Mouse (Mus musculus) limb, embryonic 14.5 days (tissue): ENCODE measurements at regions not wholly inside any gene's neighbourhood (a gene's known extent, or its start where the extent isn't known, plus 50 kb on each side); places are given as distances from the start of the nearest gene placed in this dataset.
"Not testable (repeated sequence)": the region's sequence is repeated elsewhere in the genome, so short reads cannot be mapped to it uniquely, and the experiment has no call there.

Source experiments
- ATAC-seq: fragments of 200-750 bp; cut with Nextera tagmentation; 2 replicates; pipeline ENCODE4 v1.8.0; 2017; ENCODE audit warnings: low read depth, moderate number of reproducible peaks, moderate TSS enrichment; ENCODE audit not compliant: low FRiP score
- DNase-seq: peaks from one replicate; pipeline ENCODE4 v3.0.0-alpha.2; 2015; ENCODE audit warnings: low spot score
- H3K27ac ChIP-seq: fragments of 300-500 bp; sonication (generic); replicated peaks from 2 replicates; pipeline ENCODE4 v1.5.1; 2014; ENCODE audit warnings: low read depth, mild to moderate bottlenecking, low read length, moderate library complexity, mixed read lengths
- H3K27me3 ChIP-seq: fragments of 300-500 bp; sonication (generic); 2 replicates; pipeline ENCODE4 v1.6.1; 2014; ENCODE audit warnings: low read length, mixed read lengths; ENCODE audit not compliant: control insufficient read depth, insufficient read depth
- H3K36me3 ChIP-seq: fragments of 300-500 bp; sonication (generic); 2 replicates; pipeline ENCODE4 v1.6.1; 2014; ENCODE audit warnings: mild to moderate bottlenecking, low read length, moderate library complexity, mixed read lengths; ENCODE audit not compliant: control insufficient read depth, insufficient read depth
- H3K4me1 ChIP-seq: fragments of 300-500 bp; sonication (generic); 2 replicates; pipeline ENCODE4 v1.6.1; 2014; ENCODE audit warnings: antibody characterized with exemption, low read length, mixed read lengths; ENCODE audit not compliant: control insufficient read depth, insufficient read depth
- H3K4me2 ChIP-seq: fragments of 300-500 bp; sonication (generic); replicated peaks from 2 replicates; pipeline ENCODE4 v1.6.1; 2014; ENCODE audit warnings: low read depth, mild to moderate bottlenecking, low read length, moderate library complexity; ENCODE audit not compliant: severe bottlenecking
- H3K4me3 ChIP-seq: fragments of 300-500 bp; sonication (generic); replicated peaks from 2 replicates; pipeline ENCODE4 v1.5.1; 2014; ENCODE audit warnings: low read length
- H3K9ac ChIP-seq: fragments of 300-500 bp; sonication (generic); 2 replicates; pipeline ENCODE4 v1.6.1; 2014; ENCODE audit warnings: mild to moderate bottlenecking, low read depth, low read length, moderate library complexity; ENCODE audit not compliant: severe bottlenecking
- H3K9me3 ChIP-seq: fragments of 300-500 bp; sonication (generic); 2 replicates; pipeline ENCODE4 v1.6.1; 2016; ENCODE audit warnings: low read length; ENCODE audit not compliant: control insufficient read depth
- POLR2A ChIP-seq: fragments of 200-500 bp; IDR thresholded peaks from 2 replicates; pipeline ENCODE4 v1.8.0; 2012; ENCODE audit warnings: inconsistent platforms, mild to moderate bottlenecking, moderate library complexity, borderline replicate concordance; ENCODE audit not compliant: insufficient read depth, insufficient read length; ENCODE audit errors: extremely low read depth
- WGBS: fragments of 180-500 bp; shearing (Covaris S2); extraction: QIAGEN DNeasy Blood & Tissue Kit; methylation state at CpG from one replicate; pipeline ENCODE4 v1.1.7; 2014; 5-methylcytosine and 5-hydroxymethylcytosine counted together

- Histone ChIP-seq H3K27me3 (no peaks in the 10 kb centered on the region), H3K9ac (no peak overlapping the region), H3K9me3 (no peaks in the 10 kb centered on the region), H3K36me3 (no peaks in the 10 kb centered on the region), H3K4me3 (no peak overlapping the region), H3K27ac (no peak overlapping the region), H3K4me2 (no peak overlapping the region), H3K4me1 (no peaks in the 10 kb centered on the region)
- no peak for TF ChIP-seq POLR2A
- 61% methylated on average over 10 of the region's 10 CpGs for WGBS
- ATAC-seq (no peak), DNase-seq (no peak)
Observed at GRCm38 (mm10) chr8:114007103-114007502, 126.3 kb upstream of the Nudt7 start.

DNA sequence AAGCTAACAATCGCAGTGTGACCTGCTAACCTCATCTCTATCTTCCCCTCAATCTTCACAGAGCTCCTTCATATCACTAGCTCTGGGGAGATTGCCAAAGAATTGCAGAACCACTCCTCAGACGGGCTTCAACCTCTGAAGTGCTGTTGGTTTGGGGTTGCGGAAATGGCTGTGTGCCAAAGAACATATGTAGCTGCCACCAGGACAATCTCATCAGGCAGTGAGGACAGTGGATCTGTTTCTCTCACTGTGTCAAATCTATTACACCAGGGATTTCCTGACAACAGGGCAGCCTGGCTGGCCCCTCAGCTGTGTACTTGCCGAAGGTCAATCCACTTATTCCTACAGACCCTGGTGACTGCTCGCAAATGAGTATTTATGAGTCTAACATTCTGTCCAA is 115.0 kb upstream of the Nudt7 start:
- Histone ChIP-seq H3K36me3 (no peaks in the 10 kb centered on the region), H3K4me1 (0 out of 2 replicates have a peak, but pooled peaks cover 6% of the 10 kb centered on the region), H3K9me3 (no peaks in the 10 kb centered on the region), H3K27me3 (no peaks in the 10 kb centered on the region), H3K27ac (no peak overlapping the region), H3K4me2 (no peak overlapping the region), H3K4me3 (no peak overlapping the region), H3K9ac (no peak overlapping the region)
- WGBS = 33% methylated on average over 5 of the region's 5 CpGs
- TF ChIP-seq POLR2A = no peak
- ATAC-seq (0 out of 2 replicates have a peak, but pooled peaks have one; percentile 34), DNase-seq (peak; percentile 45)

DNA sequence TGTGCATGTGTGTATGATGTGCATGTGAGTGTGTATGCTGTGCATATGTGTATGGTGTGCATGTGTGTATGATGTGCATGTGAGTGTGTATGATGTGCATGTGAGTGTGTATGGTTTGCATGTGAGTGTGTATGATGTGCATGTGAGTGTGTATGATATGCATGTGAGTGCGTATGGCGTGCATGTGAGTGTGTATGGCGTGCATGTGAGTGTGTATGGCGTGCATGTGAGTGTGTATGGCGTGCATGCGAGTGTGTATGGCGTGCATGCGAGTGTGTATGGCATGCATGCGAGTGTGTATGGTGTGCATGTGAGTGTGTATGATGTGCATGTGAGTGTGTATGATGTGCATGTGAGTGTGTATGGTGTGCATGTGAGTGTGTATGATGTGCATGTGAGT is 103.2 kb upstream of the Nudt7 start:
- ATAC-seq, H3K27ac ChIP-seq, H3K4me3 ChIP-seq, H3K4me1 ChIP-seq, H3K9me3 ChIP-seq, H3K9ac ChIP-seq, H3K27me3 ChIP-seq, DNase-seq, H3K36me3 ChIP-seq, H3K4me2 ChIP-seq: not testable (repeated sequence)
- WGBS = 98% methylated on average over 9 of the region's 9 CpGs

DNA sequence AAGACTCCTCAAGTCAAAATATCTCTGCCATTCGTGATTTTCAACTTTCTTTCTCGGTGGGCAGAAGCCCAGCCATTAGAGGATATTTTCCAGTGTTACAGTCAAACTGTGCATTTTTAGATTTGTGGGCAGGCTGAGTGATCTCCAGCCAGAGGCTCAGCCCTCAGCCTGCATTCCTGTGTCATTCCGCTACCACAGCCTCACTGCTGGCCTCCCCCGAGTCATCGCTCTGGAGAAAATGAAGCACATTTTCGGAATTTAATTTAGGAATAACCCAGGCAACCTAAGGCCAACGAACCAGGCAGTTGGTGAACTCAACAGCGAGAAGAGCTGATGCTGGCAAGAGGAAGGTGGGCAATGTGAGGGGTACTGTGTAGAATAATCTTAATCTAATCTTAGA is 80.9 kb upstream of the Nudt7 start:
- no peak overlapping the region for H3K9ac ChIP-seq
- no peak overlapping the region for H3K4me2 ChIP-seq
- ATAC-seq = no peak
- H3K27me3 ChIP-seq = no peaks in the 10 kb centered on the region
- DNase-seq = no peak
- no peak for TF ChIP-seq POLR2A
- no peaks in the 10 kb centered on the region for H3K4me1 ChIP-seq
- H3K9me3 ChIP-seq = no peaks in the 10 kb centered on the region; the same call in 1 of the 2 replicates
- no peaks in the 10 kb centered on the region for H3K36me3 ChIP-seq
- no peak overlapping the region for H3K27ac ChIP-seq
- no peak overlapping the region for H3K4me3 ChIP-seq
- 74% methylated on average over 8 of the region's 8 CpGs for WGBS

- no peaks in the 10 kb centered on the region for H3K36me3 ChIP-seq
- no peak overlapping the region for H3K4me3 ChIP-seq
- H3K27me3 ChIP-seq = no peaks in the 10 kb centered on the region
- DNase-seq = no peak
- H3K9ac ChIP-seq = no peak overlapping the region
- H3K4me1 ChIP-seq = no peaks in the 10 kb centered on the region
- no peaks in the 10 kb centered on the region for H3K9me3 ChIP-seq
- TF ChIP-seq POLR2A = no peak
- ATAC-seq = no peak
- H3K27ac ChIP-seq = no peak overlapping the region
- H3K4me2 ChIP-seq = no peak overlapping the region
Observed at GRCm38 (mm10) chr8:114063566-114063965, 69.8 kb upstream of the Nudt7 start.

DNA sequence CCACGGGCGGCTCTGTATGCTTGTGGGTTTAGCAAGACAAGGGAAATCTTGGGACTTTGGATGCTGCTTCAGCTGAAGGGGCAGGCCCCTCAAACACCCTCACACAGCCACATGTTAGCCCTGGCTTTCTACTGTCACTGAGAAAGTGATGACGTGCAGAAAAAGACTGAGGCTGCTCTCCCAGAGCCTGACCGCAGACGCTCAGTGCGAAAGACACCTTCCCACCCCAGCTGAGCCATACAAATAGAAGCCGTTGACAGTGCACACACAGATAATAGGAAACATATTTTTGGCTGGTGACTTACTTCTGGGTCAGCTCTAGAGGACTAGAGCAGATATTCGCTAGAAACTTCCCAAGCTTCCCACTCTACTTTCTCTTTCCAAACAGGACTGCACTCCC is 61.0 kb upstream of the Nudt7 start:
- Histone ChIP-seq H3K27ac (no peak overlapping the region), H3K4me3 (no peak overlapping the region), H3K4me1 (no peaks in the 10 kb centered on the region), H3K4me2 (no peak overlapping the region), H3K9ac (no peak overlapping the region), H3K36me3 (no peaks in the 10 kb centered on the region), H3K9me3 (peaks cover 4% of the 10 kb centered on the region; the same call in 1 of the 2 replicates), H3K27me3 (no peaks in the 10 kb centered on the region)
- DNase-seq (peak; percentile 49), ATAC-seq (no peak)
- 67% methylated on average over 8 of the region's 8 CpGs for WGBS
- TF ChIP-seq POLR2A = no peak
